Mouse (Mus musculus) MEL (cell line): ENCODE data around the gene Dio2.

ENCODE experiments used
- CHD2 ChIP-seq: IDR thresholded peaks from 2 replicates; pipeline ENCODE4 v1.6.1; 2011; ENCODE audit warnings: low read length, improper control_type of control experiment
- CTCF ChIP-seq, 3 experiments: IDR thresholded peaks in 2 of 3; conservative IDR thresholded peaks in 1 of 3; 2 replicates each; pipeline ENCODE4 v1.5.1; 2011 to 2012; ENCODE audit warnings: low read length in 3 of 3, low read depth in 2 of 3, mild to moderate bottlenecking in 2 of 3, improper control_type of control experiment in 1 of 3, inconsistent platforms in 1 of 3, mixed read lengths in 1 of 3, moderate library complexity in 1 of 3; ENCODE audit not compliant: control insufficient read depth in 1 of 3, insufficient read depth in 1 of 3, poor library complexity in 1 of 3, severe bottlenecking in 1 of 3
- POLR2A ChIP-seq, 2 experiments: IDR thresholded peaks; 2 replicates each; pipeline ENCODE4 v1.6.1; 2011 to 2012; ENCODE audit warnings: low read length in 2 of 2, mild to moderate bottlenecking in 2 of 2, control low read depth in 1 of 2, improper control_type of control experiment in 1 of 2, low read depth in 1 of 2, moderate library complexity in 1 of 2; ENCODE audit not compliant: control insufficient read depth in 1 of 2, insufficient read depth in 1 of 2, poor library complexity in 1 of 2
- RAD21 ChIP-seq: IDR thresholded peaks from 2 replicates; pipeline ENCODE4 v1.6.1; 2011; ENCODE audit warnings: mild to moderate bottlenecking, low read depth, low read length, improper control_type of control experiment
- TAL1 ChIP-seq: IDR thresholded peaks from 2 replicates; pipeline ENCODE4 v1.6.1; 2012; ENCODE audit warnings: mild to moderate bottlenecking, inconsistent platforms, low read length, moderate library complexity, mixed read lengths

DNA sequence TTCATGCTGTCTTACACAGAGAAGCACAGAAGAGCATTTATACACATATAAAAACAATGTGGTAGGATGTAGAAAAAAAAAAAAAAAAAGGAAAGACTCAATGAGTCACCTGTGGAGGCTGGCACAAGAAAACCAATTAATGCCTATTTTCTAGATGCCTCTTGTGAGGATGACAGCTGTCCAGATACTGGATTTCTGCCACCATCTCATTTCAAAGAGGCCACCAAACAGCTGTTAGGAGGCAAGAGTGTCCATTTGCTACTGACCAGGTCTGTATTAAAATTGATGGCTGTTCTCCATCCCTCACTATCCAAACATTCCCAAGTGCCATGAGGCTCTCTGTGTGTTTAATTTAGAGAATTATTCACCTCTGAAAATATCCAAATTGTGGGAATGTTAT lies 6.5 kb upstream of the Dio2 start:
- no peak for TF ChIP-seq TAL1
- TF ChIP-seq POLR2A (IDR thresholded peaks at IDR 0.05; ENCODE audit: control insufficient read depth in 1 of 2, insufficient read depth in 1 of 2, low read depth in 1 of 2, low read length in 2 of 2, poor library complexity in 1 of 2): no peak
- no peak for TF ChIP-seq CTCF (IDR thresholded peaks at IDR 0.05 in 2 of 3, conservative IDR thresholded peaks at IDR 0.05 in 1 of 3; ENCODE audit: control insufficient read depth in 1 of 3, insufficient read depth in 1 of 3, low read depth in 2 of 3, low read length in 3 of 3, poor library complexity in 1 of 3, severe bottlenecking in 1 of 3)
- no peak for TF ChIP-seq CHD2
- no peak for TF ChIP-seq RAD21
